Mouse (Mus musculus) layer of hippocampus, postnatal 14 days (tissue): ENCODE measurements around the gene 2610507B11Rik. TPM values are rescaled to one million over a fixed set of nuclear protein-coding genes. Genes with fewer than 3 reads are reported as not detected.
"Not testable (repeated sequence)": the region's sequence is repeated elsewhere in the genome, so short reads cannot be mapped to it uniquely, and the experiment has no call there.

Source experiments
- DNase-seq, 2 experiments: peaks; one replicate each; pipeline ENCODE4 v3.0.0; 2021 to 2022; ENCODE audit warnings: low spot score in 2 of 2, mixed read lengths in 1 of 2
- long read RNA-seq, 2 experiments: library from polyadenylated mRNA; stranded (forward); transcript quantifications; one replicate each; pipeline ENCODE4 v2.0.0; 2021
- total RNA-seq, 2 experiments: library from RNA; stranded (reverse); gene quantifications; 2 replicates each; pipeline ENCODE4 v1.2.3; 2021

2610507B11Rik gene
- 100 to 1,000 TPM; 210 TPM for total RNA-seq
- long read RNA-seq, experiment 1, full-length matches to known transcripts = 34 of 83 reads
- long read RNA-seq, experiment 1, partial matches to known transcripts = 40 of 83 reads
- long read RNA-seq, experiment 1, other reads (novel, unspliced or antisense) = 9 of 83 reads
- long read RNA-seq, experiment 2, full-length matches to known transcripts = 30 of 73 reads
- long read RNA-seq, experiment 2, partial matches to known transcripts = 36 of 73 reads
- long read RNA-seq, experiment 2, other reads (novel, unspliced or antisense) = 7 of 73 reads

DNA sequence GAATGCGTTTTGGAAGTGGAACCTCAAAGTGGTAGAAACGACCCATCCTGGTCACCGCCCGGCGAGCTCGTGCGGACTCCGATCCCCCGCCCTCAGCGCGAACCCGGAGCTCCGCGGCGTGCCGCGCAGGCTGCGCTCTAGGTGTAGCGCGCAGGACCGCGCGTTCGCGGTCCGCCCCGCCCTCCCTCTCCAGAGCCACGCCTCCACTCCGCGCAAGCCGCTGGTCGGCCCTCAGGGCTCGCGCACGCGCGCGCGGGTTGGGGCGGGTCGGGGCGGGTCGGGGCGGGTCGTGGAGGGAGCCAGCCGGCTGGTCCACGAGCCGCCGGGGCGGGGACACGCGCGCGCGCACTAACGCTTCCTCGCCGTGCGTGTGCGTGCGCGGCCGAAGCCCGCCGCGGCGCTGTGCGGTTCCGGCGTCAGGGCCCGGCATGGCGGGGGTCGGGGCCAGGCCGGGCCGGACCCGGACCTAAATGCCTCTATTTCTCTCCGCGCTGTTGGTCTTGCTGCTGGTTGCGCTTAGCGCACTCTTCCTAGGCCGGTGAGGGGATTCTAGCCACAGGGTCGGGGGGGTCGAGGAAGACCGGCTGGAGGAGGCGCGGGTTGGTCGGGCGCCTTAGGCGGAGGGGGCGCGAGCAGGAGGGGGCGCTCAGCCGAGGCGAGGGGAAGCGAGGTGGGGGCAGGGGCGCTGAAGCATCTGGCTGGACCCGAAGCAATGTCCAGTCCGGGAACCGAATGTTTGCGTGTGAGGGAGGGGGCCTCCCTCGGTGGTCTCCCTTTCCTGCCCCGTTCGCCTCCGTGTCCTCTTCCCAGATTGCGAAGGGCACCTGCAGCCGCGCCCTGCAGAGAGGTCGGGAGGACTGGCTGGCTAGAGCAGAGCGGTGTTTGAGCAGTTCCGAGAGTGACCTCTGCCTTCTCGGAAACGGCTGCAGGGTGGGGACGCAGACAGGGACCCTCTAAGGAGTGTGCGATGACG lies at the start of gene 2610507B11Rik:
2610507B11Rik (plus strand) TSS at position 373 of the 973 bp plus-strand sequence.
- peak; percentile 82 to 92 for DNase-seq

DNA sequence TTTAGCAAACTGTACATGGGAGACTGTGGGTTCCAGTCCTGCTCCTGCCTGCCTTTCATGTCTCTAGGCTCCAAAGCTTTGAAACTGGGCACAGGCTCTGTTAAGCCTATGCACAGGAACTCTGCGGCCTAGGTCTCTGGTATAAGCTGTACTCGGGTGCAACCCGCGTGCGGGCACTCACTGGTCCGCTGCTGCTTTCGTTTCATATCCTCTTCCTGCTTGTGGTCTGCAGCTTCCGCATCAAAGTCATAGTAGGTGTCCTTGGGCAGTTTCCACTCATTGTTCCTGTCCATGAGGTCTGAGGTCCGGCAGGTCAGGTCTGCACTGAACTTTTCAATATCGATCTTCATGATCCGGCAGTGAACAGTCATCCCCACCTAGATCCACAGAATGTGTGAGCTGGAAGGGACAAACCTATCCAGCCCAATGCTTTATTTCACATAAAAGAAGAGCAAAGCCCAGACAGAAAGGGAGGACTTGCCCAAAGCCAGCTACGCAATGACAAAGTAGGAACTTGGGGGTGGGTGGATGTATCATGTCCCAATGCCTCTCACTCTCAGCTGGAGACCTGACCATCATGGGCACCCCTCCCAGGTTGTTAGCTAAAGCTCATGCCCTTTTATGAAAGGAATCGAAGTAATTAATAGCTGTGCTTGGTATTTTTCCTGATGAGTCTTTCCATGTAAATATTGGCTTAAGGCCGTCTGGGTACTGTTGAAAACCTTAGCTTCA lies 48.3 kb upstream of the 2610507B11Rik start:
- no peak for DNase-seq

DNA sequence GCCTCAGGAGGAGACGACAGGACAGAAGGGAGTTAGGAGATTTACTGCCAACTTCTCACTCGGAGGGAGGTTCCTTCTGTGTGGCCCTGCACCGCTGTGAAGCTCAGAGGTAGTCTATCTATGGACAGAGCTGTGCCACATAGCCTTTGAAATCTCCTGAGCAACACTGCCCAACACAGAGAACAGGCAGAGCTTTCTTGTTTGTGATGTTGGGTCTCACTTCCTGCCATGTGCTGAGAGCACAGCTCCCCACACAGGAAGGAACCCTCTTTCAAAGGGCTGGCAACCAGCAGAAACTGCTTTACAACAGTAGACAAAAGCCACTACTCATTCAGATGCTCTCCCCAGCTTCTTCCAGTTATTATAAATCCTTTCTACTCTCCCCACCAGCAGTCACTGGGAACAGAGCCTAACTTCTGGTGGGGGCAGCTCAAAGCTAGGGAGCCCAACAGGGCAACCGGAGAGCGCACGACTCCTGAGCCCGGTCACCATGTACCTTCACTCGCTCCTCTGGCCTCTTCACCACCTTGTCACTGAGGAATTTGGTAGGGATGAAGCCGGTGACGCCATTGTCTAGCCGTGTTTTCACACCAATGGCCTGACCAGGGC lies 45.7 kb upstream of the 2610507B11Rik start:
- peak in 1 of 2 experiments; percentile 54 for DNase-seq

DNA sequence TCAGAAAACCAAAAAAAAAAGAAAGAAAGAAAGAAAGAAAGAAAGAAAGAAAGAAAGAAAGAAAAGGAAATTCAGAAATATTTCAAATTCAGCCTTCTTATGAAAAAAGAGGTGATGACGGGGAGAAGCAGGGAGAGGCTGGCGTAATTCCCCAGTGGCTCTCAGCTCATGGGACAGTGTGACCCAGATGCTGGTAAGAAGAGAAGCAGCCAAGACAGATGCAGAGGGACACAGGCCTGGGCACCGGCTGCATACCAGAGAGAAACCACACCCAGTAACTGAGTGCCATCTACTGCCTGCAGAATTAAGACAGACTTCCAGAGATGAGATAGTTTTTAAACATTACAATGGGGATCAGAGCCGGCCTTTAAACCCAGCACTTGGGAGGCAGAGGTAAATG lies 38.0 kb upstream of the 2610507B11Rik start:
- DNase-seq = no peak

DNA sequence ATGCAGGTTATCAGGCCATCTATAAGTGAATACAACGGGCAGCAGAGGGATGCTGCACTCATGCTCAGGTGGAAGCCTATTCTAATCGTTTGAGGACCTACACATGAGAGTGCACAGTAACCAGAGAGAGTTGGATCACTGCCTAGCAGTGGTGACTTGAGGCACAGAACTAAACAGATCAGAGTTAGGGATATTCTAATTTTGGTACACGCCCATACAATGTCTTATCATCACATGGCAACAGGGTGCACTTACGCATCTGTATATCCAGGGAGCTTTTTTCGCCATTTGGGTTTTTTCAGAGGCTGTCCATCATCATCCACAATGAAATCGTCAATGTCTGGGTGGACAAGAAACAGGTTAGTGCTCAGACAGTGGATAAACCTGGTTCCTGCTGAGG lies 30.0 kb upstream of the 2610507B11Rik start:
- no peak for DNase-seq

DNA sequence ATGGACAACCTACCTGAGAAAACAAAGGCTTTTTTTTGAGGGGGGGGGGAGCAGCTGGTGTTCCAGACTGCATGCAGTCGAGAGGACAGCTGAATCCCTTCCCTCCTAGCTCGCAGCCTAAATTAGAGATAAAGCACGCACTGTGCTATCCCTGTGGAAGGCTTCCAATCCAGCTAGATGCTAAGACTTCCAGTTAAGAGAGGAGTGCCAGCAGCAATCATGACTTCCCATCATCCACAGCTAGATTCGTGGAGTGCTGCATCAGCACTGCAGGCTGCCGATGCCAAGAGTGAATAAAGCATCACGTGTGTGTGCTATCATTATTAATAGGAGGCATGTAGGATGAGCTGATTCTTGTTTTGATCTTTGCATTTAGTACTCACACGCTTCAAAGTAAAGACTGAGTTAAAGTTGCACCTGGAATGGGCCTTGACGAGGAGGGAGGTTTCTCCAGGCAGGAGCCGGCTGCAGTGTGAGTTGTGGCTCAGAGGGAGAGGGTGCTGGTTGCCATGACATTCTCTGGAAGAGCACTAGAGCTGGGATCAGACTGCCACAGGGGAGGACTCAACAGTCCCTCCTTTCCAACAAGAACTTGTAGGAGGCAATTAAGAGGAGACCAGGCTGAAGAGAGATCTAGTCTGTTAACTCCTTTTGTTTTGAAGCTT lies 21.2 kb upstream of the 2610507B11Rik start:
- DNase-seq = peak; percentile 45 to 79

DNA sequence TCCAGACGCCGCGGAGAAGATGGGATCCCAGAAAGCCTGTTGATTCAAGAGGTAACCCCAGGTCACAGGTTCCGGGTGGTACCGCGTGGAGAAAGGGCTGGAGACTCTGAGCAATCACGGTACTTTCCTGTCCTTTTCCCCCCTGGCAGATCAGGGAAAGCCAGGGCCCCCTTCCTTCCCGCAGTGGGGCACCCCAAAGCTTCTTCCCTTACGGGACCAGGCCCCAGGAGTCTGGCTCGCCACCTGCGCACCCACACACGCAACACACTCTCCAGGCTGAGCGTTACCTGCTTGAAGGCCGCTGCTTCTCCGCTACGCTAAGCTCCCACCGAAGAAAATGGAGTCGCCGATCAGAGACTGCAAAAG lies 16.3 kb upstream of the 2610507B11Rik start:
- no peak for DNase-seq

DNA sequence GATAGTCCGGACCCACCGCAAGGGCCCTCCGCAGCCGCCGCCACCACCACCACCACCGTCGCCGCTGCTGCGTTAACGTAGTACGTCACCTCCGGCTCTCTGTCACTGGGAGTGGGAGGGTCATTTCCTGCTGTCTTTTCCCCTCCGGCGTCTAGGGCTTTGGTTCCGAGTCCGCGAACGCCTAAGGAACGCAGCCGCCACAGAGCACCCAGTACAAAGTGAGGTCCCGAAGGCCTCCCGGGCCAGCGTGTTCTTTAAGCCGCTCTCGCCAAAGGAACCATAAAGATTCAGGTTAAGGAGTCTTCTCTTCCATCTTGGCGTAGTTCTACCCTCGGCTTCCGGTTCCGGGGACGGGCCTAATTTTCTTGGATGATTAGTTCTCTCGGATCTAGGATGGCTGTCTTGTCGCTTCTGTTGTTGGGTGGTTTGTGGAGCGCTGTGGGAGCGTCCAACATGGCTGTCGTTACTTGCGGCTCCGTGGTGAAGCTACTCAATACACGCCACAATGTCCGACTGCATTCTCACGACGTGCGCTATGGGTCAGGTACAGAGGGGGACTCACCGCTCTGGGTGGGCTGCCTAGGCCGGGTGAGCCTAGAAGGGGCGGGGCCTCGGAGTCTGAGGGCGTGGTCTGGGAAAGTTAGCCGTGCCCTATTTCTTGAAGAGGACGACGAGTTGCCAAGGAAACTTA lies 15.8 kb upstream of the 2610507B11Rik start, which contains the start of the genes Sdf2 and Supt6:
Sdf2 (plus strand) TSS at position 120 of the 691 bp plus-strand sequence.
Supt6 (minus strand) TSS at position 361 of the 691 bp plus-strand sequence.
- peak; percentile 89 to 92 for DNase-seq

DNA sequence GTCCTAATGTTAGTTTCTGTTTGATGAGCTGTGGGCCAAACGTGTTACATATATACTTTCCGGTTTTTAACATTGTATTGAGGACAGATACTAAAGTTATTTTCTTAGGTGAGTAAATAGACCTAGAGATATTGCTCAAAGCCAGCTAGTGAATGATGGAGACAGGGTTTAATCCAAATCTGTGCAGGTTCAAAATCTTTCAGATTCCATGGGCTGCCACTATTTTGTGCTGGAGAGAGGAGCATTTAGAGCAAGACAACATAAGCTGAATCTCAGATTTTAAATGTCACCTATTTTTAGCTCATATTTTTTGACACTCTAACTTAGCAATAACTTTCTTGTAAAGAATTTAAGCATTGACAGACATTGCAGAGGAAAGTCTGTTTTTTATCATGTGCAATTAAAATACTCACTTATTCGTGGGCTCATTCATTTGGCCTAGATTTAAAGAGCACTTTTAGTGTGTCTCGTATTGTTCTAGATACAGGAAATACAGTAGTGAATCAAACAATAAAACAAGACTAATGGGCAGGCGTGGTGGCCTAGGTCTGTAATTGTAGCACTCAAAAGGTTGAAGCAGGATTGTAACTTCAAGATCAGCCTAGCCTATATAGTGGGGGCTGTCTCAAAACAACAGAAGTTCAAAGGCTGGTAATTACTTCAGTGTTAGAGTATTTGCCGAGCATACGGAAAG lies 15.1 kb upstream of the 2610507B11Rik start:
- DNase-seq = no peak

DNA sequence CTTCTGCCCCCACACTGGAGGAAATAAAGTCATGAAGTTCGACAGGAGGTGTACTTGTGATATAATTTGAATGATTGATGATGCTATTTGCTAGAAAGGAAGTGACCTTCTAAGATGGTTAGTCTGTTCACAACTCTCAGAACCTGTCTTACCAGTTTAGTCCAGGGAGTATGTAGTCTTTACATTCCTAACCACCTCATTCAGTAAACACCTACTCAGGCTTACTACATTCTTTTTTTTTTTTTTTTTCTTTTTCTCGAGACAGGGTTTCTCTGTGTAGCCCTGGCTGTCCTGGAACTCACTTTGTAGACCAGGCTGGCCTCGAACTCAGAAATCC lies 14.6 kb upstream of the 2610507B11Rik start:
- no peak for DNase-seq

DNA sequence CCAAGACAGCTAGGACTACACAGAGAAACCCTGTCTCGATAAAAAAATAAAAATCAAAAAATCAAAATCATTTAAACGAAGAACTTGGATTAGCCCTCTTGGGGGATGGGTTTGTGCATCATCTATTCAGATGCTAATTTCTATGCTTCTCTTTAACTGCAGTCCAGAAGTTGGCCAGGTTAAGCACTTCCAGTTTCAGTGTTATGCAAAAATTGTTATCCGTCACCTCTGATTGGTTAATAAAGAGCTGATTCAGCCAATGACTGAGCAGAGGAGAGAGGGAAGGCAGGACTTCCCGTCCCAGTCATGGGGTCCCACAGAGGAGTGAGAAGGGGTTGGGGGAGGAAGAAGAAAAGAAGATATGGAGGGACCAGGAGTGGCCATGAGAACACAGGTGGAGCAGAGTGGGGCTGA lies 13.8 kb upstream of the 2610507B11Rik start:
- no peak for DNase-seq

DNA sequence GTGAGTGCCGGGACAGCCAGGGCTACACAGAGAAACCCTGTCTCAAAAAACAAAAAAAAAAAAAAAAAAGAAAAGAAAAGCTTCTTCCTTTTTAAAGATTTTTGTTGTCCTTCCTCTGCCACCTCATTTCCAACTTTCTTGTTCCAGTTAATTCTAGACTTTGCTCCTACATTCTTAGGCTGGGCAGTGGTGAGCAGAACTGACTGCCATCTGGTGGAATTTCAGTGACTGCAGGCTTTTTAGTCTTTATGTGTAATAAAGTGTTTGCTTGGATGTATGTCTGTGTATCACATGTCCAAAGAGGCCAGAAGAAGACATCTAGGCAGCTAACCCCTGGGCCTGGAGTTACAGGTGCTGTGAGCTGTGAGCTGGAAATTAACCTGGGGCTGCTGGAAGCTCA lies 4.9 kb upstream of the 2610507B11Rik start:
- no peak for DNase-seq

DNA sequence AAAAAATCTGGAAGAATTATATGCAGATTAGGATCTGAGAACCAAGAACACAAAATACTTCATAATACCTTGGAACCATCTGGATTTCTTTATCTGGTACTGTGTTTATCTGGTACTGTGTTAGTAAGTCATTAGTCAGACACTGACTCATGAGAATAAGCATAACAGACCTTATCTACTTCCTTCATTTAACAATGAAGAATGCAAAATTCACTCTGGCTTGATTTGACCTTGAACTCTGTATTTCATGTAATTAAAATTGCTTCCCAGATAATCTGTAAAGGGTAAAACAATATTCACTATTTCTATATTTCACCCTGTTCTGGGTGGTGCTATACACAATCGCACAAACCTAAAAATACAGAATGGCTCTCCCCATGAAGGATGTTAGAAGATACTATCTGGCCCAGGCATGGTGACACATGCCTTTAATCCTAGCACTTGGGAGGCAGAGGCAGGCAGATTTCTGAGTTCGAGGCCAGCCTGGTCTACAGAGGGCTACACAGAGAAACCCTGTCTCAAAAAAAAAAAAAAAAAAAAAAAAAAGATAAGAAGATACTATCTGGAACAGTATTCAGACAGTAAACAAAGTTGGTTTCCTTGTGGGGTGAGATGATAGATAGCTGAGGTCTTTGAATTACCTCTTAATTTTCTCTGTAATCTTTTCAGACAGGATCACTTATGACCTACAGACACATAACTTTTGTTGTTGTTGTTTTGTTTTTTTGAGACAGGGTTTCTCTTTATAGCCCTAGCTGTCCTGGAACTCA lies 878 bp upstream of the 2610507B11Rik start:
- DNase-seq = no peak

DNA sequence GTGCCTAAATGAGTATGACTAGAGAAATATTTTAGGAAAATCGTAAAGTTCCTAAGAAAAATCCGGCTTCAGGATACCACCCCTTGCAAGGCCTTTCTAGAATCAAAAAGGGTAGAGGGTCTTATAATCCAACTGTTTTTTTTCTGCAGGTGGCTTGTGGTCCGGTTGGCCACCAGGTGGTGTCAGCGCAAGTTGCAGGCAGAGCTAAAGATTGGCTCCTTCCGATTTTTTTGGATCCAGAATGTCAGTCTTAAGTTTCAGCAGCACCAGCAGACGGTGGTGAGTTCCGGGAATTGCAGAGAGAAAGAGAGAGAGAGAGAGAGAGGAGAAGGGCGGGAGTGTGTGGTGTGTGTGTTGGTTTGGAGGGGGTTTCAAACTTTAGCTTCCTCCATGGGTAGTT lies 998 bp downstream of the 2610507B11Rik start:
- DNase-seq = peak; percentile 25 to 52

DNA sequence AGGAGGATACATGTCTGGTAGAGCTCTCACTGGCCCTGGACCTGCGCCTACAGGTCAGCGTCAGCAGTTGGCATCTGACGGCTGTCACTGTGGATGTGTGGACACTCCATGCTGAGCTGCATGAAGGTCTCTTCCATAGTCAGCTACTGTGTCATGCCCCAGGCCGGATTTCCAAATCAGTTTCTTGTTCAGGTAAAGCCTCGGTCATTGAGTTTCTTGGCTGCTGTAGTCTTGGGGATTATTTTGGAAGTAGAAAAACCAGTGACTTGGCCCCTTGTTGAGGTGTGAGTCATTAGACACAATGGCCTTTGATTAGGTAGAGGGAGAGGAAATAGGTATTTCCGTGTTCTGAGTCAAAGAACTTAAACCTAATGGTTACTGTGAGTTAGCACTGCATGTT lies 4.0 kb downstream of the 2610507B11Rik start:
- DNase-seq = no peak

DNA sequence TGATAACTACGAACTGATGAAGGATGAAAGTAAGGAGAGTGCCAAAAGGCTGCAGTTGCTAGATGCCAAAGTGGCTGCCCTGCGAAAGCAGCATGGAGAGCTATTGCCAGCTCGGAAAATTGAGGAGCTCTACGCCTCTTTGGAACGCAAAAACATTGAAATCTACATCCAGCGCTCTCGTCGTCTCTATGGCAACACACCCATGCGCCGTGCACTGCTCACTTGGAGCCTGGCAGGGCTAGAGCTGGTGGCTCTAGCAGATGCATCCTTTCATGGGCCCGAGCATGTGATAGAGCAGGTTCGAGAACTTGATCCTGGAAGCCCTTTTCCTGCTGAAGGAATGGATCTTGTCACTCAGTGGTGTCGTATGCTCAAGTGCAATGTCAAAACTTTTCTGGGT lies 10.4 kb downstream of the 2610507B11Rik start:
- DNase-seq = peak; percentile 54 to 72

DNA sequence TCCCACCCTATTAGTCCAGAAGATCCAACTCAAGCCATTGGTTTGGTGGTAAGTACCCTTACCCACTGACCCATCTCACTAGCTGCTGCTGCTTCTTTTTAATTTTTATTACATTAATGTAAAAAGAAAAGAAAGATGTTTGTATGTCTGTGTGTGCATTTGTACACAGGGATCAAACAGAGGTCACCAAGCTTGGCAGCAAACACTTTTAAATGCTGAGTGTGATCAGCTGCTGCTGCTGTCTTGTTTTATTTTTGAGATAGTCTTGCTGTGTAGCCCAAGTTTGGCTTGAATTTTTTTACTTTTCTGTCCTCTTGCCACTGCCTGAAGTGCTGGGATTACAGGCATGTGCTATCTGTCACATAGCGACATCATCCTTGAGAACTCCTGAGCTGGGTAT lies 14.0 kb downstream of the 2610507B11Rik start:
- no peak for DNase-seq

DNA sequence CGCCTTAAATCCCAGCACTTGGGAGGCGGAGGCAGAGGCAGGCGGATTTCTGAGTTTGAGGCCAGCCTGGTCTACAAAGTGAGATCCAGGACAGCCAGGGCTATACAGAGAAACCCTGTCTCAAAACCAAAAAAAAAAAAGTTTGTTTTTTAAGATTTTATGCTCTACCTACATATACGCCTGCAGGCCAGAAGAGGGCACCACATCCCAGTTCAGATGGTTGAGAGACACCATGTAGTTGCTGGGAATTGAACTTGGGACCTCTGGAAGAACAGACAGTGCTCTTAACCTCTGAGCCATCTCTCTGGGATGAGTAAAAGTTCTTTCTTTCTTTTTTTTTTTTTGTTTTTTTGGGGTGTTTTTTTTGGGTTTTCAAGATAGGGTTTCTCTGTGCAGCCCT lies 14.6 kb downstream of the 2610507B11Rik start:
- DNase-seq = not testable (repeated sequence)

DNA sequence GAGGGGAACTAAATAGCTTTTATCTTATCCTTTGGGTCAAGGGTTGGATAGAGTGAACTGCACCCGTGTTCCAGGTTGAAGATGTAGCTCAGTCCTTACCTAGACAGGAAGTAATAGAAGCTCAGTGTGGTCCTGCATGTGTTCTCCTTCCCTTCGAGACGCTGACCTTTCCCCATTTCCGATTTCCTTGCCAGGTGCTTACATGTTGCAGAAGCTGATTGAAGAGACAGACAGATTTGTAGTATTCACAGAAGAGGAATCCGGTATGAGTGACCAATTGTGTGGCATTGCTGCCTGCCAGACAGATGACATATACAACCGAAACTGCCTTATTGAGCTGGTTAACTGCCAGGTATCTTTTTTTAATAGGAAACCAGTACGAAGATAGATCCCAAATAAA lies 17.3 kb downstream of the 2610507B11Rik start:
- no peak for DNase-seq
